Mouse (Mus musculus) ES-CJ7 (cell line): ENCODE data around the gene Scp2.
A peak's percentile ranks its signal among the peaks of the same experiment; 100 is the strongest.

ENCODE experiments used
- DNase-seq: peaks from one replicate; pipeline ENCODE4 v3.0.0; 2011; ENCODE audit warnings: low read depth, low spot score

Gene Scp2

DNA sequence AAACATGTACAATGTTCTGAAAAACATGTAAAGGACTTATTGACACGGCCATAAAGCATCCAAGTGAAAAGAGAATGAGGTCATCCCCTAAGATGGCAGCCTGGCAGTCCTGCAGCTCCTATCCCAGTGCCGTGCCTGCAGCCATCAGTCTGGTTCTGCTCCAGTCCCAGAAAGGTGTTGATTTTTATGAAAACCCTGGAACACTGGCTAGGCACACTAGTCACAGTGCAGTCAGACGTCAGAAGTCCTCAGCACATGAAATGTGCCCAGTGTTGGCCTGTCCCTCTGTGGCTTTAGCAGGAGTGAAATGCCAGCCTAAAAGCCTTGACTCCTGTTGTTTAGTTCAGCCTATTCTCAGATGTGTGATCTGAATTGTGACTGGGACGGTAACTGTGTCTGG, 84.0 kb downstream of the Scp2 start:
- DNase-seq: no peak

DNA sequence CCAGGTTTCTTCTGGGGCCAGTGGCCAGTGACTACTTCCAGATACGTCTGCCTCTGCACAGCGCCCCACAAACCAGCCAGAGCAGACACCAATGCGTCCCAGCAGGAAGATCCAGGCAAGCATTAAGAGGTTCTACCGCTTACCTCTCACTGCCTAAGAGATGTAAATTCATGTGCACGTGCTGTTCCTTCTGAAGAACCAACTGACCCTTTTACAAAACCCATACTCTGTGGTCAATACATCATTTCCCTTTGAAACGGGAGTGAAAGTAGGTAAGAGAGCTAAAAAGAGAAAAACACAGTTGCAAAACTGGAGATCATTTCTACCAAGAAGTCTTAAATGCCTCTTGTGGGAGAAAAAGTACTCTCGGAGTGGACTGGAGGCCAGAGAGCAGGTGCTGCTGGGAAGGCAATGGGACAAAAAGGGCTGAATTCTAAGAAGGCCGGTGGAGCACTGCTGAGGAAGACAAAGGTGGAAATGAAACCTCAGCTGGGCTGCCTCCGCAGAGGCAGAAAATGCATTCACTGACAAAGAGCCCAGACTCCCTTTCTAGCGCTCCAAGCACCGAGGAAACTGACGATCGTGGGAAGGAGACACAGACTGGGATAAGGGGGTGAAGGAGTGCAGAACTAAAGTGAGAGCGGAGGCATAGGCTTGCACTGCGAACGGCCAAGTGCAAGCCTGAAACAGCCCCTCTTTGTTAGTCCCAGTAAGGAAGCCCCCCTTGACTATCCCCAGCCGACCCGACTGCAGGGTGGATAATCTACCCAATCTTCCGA, 85.0 kb downstream of the Scp2 start:
- DNase-seq: no peak

DNA sequence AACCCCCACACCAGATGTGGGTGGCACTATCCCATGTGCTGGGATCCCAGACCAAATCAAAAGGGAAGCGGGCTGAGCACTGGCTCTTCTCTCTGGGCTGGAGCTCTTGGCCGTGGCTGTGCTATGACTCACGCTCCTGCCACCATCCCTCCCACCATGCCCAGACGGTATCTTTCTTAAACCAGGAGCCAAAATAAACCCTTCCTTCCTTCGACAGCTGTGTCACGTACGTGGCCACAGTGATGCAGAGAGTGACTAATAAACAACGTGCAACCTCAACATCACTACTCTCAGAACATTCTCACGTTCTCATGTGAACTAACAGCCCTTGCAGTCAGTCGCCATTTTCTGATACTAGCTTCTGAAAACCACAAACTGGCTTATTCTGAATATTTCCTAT, 86.6 kb downstream of the Scp2 start:
- no peak for DNase-seq

DNA sequence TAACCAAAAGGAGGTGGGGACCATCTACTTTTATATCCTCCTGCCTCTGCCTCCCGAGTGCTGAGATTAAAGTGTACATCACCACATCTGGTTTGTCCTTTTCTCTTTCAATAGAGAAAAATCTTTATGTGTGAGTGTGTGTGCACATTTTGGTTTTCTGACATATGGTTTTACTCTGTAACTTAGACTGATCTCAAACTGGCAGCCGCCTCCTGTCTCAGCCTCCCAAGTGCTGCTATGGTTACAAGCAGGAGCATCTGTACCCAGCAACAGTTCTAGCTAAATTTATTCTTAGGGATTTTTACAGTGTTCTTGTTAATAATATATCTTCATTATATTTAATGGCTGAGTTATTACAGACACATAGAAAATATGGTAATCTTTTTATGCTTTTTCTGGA, 87.6 kb downstream of the Scp2 start:
- DNase-seq: no peak

DNA sequence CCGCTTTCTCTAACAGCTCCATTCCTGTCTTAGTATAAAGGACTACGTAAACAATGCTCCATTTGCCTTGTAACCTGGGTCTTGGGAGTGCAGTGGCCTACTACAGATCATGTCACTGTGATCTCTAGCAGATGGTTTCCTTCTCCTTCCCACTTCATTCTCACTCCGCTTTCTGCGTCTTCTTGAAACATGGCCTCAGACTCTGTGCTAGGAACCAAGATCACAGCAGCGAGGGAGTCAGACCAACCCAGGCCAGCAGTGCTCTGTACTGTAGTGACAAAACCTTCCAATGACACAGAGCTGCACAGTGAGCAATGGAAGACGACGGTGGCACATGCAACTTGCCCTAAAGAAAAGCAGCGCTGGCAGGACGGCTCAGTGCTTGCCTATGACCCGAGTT, 88.9 kb downstream of the Scp2 start:
- no peak for DNase-seq

DNA sequence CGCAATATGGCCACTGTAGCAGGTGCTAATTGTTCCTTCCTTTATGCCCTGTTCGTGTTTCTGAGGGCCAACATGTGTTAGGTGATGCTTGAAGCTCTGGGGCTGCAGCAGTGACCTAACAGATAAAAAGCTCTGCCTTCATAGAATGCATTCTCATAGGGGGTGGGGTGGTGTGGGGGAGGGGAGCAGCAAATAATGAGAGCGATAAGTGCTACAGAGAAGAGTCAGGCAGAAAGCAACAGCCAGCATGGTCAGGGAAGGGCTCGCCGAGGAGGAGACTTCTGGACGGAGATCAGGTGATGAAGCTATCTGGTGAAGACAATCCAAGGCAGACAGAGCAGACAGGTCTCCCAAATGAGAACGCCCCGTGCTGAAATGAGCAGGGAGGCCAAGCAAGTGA, 92.1 kb downstream of the Scp2 start:
- DNase-seq: no peak

DNA sequence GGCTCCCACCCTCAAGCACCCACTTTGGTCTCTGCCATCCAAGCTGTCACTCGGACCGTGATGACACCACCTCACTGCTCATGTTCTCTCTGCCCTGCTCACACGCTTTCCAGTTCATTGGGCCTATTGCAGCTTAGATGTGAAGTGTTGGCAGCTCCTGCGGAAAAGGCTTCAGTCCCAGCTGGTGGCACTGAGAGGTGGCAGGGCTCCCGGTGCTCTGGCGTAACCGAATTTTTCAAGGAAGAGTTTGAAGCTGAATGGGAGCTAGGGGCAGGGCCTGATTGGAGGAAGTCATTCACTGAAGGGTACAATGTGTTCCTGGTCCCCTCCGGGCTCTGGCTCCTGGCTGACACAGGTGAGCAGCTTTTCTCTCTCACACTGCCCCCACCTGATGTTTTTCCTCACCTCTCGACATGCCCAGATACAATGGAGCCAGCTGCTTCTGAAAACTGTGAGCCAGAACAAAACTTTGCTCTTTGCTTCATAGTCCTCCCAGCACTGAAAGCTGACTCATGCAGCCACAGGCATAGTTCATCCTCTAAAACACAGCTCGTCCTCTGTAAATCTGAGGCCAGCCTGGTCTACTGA, 93.0 kb downstream of the Scp2 start:
- no peak for DNase-seq

DNA sequence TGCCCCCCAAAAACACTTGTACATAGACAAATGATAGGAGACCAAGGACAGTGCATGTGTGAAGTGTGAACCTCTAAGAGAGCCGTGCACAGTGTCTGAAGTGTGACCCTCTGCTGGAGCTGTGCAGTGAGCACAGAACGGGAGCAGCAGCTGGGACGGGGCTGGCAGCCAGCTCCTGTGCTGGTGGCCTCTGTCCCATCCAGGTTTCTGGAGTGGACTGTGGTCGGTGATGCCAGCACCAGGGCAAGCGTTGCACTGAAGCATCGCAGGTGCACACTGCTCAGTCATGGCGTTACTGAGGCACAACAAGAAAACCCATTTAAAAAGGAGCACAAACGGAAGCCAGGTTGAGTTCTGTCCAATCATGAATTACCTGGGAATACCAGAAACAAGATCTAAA, 98.7 kb downstream of the Scp2 start:
- DNase-seq: no peak

DNA sequence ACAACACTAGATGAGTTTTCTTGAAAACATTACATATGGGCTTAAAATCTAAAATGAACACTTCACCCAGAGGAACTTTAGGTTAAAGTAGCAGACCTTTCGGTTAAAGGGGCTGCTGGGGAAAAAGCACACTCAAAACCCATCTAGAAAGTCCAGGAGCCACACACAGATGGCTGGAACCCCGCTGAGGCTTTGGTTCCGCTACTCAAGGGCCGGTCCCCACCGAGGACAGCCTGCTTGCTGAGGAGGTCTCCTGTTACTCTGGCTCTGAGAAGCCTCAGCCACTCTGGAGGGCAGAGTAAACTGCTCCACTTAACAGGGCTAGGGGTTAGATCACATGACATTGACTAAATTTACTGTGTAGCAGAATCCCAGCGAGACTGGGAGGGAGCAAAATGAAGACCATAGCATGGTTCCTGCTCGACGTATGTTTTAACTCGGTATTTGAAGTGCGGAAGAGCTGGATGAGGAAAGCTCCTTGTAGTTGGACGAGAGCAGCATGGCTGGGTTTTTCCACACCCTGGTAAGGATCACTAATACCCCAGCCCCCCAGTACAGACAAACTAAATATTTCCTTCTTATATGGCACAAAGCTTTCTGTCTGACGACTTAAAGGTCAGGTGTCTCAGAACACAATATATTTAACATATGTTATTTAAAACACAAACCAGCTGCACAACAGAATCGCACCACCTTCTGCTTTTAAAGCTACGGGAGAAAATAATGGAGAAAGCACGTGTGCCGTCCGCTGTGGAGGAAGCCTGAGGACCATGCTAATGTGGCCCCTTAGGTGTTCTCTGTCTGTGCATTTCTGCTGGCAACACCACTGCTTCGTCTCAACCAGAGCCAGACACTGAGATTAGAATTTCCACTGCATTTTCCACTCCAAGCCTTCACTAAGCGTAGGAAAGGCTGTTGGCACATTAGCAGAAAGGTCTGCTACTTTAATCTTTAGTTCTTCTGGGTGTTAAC, 99.4 kb downstream of the Scp2 start:
- no peak for DNase-seq

DNA sequence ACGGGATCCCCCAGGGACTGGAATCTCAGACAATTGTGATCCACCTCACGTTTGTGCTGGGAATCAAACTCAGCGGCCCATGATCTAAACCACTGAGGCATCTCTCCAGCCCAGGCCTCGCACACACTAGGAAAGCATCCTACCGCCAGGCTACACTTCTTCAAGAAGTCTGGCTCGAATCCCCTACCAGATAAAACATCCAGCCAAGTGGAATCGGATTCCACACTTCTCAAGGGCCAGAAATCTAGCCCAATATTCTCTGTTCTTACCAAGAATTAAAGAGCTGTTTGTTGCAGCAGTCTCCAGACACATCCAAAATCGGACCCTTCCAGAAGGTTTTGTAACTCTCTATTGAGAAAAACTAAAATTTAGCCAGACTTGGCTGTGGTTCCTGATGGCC, 107.8 kb downstream of the Scp2 start:
- no peak for DNase-seq

DNA sequence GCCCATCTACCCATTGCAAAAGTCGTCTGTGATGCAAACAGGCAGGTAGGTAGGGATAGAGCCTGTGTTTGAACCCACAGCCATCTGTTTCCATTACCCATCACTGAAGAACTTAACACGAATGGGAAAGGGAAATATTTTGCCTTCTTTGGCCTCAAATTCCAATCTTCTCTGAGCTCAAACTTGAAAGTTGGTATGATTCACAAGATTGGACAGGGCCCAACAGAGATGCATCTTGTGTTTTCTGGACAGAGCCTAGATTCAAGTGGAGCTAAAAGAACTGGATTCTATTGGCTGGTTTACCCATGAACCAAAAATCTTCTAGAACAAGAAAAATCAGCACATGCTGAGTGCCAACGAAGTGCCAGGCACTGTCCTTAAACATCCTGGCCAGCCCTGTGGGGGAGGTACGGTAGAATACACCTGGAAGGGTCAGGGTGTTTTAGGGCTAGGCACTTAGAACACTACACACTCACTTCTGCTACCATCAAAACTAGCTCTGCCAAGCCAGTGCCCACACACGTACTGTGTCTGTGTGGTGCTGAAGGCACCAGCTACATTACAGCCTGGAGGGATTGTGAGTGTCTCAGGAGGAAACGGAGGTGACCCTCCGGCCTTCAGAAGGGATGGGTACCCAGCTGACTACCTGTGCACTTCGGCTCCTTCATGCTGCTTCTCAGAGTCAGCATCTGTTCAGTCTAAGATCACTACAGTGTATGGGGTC, 111.6 kb downstream of the Scp2 start:
- DNase-seq: no peak

DNA sequence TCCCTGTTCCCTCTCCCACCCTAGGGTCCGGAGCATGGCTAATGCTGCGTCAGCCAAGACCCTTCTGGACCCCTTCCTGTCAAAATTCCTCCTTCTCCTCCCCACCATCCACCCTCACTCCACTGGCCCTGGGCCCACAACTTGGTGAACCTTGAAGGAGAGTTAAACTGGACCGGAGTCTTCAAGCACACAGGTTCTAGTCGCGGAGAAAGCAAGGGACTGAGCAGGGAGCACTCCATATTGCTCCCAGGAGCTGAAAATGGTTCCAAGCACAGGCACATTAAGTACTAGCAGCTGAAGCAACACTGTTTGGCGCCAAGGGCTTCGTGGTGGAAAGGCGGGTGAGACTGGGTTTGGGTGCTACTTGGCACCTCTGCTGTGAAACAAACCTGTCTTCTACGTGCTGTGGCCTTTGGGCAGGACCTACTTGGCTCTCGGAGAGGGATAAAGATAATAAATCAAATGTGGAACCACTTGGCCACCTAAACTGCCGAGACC, 112.4 kb downstream of the Scp2 start:
- DNase-seq: no peak

DNA sequence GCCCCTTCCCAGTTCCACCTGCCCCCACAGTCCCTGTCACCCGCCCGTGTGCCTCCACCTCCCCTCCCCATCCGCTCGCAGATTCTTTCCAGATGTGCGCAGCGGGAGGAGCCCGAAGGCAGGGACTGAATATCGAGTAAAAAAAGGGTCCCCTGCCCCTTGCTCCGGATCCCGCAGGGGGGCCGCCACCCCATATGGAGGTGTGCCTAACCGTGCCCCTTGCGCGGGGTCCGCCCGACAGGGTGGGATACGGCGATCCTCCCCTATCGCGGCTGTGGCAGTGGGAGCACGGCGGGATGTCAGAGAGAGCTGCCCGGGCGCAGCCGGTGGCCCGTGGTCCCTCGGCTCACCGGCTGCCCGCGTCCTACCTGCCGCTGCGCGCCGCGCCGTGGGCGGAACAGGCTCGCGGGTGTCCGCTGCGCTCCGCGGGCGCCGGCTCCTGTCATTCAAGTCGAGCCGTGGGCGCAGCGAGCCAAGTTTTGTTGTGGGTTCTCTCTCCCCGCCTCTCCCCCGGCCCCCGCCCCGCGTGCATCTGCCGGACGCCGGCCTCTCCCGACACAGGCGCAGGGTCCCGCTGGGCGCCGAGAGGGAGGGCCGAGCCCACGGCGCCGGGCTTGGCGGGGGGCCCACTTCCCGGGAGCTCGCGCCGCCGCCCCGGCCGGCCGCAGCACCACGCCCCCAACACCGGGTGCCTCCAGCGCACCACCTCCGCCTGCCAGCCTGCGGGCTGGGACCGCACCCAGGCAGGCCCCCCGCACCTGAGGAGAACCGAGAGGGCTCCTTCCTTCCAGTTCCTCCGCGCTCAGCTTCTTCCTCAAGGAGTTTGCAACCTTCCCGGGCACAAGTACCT, 113.1 kb downstream of the Scp2 start:
- no peak for DNase-seq

DNA sequence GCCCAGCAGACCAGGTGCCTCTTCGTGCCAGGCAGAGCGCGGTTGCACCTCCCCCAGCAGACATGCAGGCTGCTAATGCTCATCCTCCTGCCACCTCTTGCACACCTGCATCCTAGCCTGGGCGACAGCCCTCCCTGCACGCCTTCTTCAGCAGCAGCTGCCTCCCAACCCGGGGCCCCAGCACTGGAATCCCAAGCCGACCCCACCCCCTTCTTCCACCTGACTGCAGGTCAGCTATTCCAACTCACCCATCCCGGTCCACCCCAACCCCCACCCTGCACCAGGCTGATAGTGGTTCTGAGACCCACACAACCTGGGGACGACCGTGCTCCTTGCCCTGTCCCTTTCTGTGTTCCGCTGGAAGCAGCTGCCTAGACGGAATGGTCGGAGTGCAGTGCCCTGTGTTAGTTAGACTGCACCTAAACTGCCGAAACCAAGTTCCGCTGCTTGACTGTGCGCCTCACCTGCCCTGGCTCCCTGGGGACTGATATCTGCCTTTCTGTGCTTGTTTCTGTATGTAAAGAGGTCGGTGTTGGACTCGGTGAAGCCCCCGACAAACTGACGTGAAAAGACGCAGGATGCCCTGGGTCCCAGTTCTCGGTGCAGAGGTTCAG, 113.8 kb downstream of the Scp2 start:
- DNase-seq: peak; percentile 27

DNA sequence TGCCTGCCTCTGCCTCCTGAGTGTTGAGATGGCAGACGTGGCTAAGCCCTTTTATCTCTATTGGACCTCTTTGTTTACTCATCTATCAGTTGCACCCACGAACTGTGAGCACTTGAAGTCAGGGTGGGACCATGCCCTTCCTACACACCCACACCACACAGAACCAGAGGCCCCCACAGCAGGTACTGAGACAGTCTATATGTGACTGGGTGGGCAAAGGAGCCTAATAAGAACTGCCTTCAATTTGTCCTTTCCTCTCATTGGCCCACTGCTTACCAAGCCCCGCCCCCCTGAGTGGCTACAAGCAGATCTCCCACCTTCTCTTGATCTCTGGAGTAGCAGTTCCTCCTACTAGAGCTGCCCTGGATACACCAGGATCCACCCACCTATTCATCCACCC, 118.6 kb downstream of the Scp2 start:
- no peak for DNase-seq

DNA sequence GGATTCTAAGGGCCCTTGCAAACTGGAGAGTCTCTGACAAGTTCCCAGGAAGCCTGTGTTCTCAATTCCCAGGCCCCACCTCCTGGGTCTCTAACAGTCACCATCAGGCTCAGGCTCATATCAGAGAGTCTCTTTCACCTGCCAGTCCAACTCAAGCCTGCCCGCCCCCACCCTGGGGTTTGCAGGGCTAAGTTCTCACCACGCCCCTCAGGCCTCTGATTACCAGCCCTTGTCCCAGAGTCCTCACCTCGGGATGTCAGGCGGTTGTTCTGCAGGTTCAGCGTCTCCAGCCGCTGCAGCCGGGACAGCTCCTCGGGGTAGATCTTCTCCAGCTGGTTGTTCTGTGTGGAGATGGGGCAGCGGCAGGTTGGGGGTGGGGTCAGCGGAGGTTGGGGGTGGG, 119.5 kb downstream of the Scp2 start:
- DNase-seq: peak; percentile 68

DNA sequence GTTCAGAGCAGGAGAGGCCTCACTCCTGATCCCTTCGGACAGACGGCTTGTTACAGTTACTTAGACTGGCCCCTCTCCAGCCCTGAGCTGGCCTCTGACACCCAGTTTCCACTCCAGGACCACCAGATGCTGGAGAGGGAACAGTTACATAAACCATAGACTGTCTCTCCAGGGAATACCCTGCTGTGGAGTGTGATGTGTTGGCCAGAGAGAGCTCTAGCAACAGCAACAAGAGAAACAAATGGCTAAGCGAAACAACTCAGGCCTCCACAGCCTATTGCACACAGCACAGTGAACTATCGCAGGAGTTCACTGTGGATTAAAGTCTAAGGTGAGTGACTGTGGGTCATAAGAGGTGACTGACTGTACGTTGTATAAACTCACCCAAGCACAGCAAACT, 120.2 kb downstream of the Scp2 start:
- DNase-seq: no peak

DNA sequence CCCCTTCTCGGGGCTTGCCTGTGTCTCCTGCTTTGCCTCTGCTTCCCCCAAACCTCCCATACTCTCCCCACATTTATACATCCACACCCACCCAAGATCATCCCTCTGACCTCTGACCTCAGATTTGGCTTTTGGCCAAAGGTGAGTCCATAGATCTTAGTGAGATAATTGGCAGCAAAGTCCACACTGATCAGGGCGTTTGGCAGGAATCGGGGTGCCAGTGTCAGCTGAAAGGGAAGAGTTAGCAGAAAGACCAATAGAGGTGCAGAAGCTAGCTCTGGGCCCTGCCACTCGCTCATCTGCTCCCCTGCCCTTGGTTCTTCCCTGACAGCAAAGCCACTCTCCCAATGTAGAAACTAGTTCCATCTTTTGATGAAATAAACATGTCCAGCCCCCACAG, 121.6 kb downstream of the Scp2 start:
- no peak for DNase-seq

DNA sequence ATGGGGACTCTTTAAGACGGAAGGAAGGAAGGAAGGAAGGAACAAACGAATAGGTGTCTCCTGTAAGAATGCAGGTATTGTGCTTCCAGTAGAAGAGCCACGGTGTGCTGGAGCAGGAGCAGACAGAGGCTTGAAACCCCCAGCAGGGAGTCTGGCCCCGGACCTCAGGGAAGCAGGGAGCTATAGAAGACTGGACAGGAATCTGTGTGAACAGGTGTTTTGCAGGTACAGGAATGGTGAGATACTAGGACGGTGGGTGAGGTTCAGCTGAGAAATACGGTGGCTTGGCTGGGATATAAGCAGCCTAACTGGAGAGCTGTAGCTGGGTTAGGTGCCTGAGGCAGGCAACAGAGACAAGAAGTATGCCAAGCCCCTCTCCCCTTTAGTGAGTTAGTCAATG, 124.6 kb downstream of the Scp2 start:
- DNase-seq: no peak
